Mouse (Mus musculus): ENCODE measurements at regions not wholly inside any gene's neighbourhood (a gene's known extent, or its start where the extent isn't known, plus 50 kb on each side); places are given as distances from the start of the nearest gene placed in this dataset.

DNA sequence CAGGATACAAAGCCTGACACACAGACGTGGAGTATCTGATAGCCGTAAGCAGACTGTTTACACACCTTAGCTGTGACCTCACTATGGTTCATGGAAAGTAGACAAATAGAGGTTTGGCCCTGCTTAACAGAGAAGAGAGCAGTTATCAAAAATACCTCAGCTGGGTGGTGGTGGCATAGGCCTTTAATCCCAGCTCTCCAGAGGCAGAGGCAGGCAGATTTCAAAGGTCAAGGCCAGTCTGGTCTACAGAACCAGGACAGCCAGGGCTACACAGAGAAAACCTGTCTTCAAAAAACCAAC lies 350.7 kb downstream of the Foxo1 start:
- TF ChIP-seq CTCF (IDR thresholded peaks at IDR 0.05; ENCODE audit: borderline replicate concordance, insufficient read depth, low read depth, low read length) (no peak), POLR2A (IDR thresholded peaks at IDR 0.05; ENCODE audit: borderline replicate concordance, insufficient read depth, low read length) (no peak)

Measured in cerebellum, adult 2 months (tissue).